Mouse (Mus musculus): ENCODE results near the gene Cyb561a3. TPM values are rescaled to one million over a fixed set of nuclear protein-coding genes. Genes with fewer than 3 reads are reported as not detected.

The Cyb561a3 gene
- polyA plus RNA-seq, 1 experiment from 2014 or later: 14.1 TPM

DNA sequence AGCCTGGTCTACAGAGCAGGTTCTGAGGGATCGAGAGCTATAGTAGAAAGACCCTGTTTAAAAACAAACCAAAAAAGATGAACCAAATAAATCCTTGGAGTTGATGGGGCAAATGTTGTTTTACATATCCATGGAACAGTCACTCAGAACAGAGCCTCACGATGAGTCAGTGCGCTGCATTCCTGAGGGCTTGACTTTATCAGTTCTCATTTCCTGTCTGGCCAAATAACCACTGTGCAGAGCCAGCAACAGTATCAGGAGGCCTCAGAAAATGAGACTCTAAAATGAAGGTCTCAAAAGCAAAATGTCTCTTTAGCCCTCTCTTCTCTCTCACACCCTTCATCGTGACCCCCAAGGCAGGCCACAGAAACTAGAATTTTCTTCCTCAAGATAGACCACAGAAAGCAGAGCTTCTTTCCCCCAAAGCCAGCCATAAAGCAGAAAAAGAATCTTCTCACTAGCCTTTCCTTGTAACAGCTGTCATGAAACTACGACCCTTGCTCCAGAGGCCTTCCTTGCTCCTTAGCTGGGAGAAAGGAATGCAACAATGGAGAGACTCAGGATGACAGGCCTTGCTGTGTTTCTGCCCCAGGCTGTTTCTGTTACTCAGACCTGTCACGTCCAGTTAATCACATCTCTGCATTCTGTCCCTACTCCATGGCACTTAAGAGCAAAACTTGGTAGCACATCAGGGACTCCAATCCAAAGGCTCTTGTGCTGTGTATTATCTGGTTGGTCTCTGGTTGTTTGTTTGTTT is 15.2 kb upstream of the Cyb561a3 start:
- H3K27me3 ChIP-seq (ENCODE audit: control insufficient read depth, insufficient read depth, low read length): no peaks in the 10 kb centered on the region
- H3K36me3 ChIP-seq (ENCODE audit: control insufficient read depth, insufficient read depth, low read length): no peaks in the 10 kb centered on the region
- peak overlapping the region; percentile 63 for H3K27ac ChIP-seq (ENCODE audit: low read depth, low read length)
- no peaks in the 10 kb centered on the region for H3K9me3 ChIP-seq (ENCODE audit: control insufficient read depth, low read length)
- WGBS: 61% methylated on average over 6 of the region's 6 CpGs
- no peak overlapping the region for H3K4me3 ChIP-seq (ENCODE audit: low read length)
- H3K4me1 ChIP-seq (ENCODE audit: control insufficient read depth, insufficient read depth, low read length): 0 out of 2 replicates have a peak, but pooled peaks cover 3% of the 10 kb centered on the region
- ATAC-seq (ENCODE audit: low FRiP score, low TSS enrichment): no peak
- H3K9ac ChIP-seq (ENCODE audit: low read depth, low read length): no peak overlapping the region
- H3K4me2 ChIP-seq (replicated peaks; ENCODE audit: low read depth, low read length): no peak overlapping the region

DNA sequence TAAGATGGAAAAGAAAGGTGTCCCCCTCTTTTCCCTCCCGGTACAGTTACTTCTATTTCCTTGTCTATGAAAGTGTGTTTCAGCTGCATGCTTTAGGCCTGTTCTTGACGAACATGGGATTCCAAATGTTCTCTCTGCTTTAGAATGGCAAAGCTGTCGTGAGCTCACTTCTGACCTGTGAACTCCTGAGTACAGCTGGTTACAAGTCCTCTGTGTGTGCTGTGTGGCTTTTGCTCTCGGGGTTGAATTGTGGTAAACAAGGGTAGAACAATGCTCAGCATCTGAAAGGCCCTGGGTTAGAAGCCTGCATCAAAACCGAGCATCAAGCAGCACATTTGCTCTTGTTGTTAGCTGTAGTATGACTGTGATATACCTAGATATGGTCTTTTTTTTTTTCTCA is 14.6 kb upstream of the Cyb561a3 start:
- Histone ChIP-seq H3K27me3 (ENCODE audit: control insufficient read depth, insufficient read depth, low read length) (no peaks in the 10 kb centered on the region), H3K36me3 (ENCODE audit: control insufficient read depth, insufficient read depth, low read length) (no peaks in the 10 kb centered on the region), H3K4me2 (replicated peaks; ENCODE audit: low read depth, low read length) (no peak overlapping the region), H3K9ac (ENCODE audit: low read depth, low read length) (no peak overlapping the region), H3K27ac (ENCODE audit: low read depth, low read length) (no peak overlapping the region; the same call in 1 of the 2 replicates), H3K4me3 (ENCODE audit: low read length) (no peak overlapping the region), H3K4me1 (ENCODE audit: control insufficient read depth, insufficient read depth, low read length) (0 out of 2 replicates have a peak, but pooled peaks cover 3% of the 10 kb centered on the region), H3K9me3 (ENCODE audit: control insufficient read depth, low read length) (no peaks in the 10 kb centered on the region)
- ATAC-seq (ENCODE audit: low FRiP score, low TSS enrichment): no peak
- 70% methylated on average over 5 of the region's 5 CpGs for WGBS

DNA sequence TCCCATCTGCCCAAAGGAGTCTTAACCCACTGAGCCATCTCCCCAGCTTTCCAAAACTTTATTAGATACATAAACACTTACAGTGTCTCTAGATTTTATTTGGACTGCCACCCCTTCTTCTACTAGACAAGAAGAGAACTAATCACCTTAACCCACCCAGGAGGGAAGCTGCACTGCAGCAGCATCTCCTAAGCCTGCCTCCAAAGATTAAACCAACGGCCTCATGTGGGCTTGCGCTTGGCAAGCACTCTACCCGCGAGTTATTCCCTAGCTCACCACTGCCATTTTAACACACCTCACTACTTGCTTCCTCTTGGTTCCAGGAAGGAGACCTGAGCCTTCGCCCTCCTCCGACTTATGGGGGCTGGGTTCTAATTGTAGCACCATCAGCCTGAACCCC is 12.7 kb upstream of the Cyb561a3 start:
- H3K27ac ChIP-seq (ENCODE audit: low read depth, low read length): no peak overlapping the region
- 0 out of 2 replicates have a peak, but pooled peaks cover 3% of the 10 kb centered on the region for H3K4me1 ChIP-seq (ENCODE audit: control insufficient read depth, insufficient read depth, low read length)
- no peak overlapping the region for H3K9ac ChIP-seq (ENCODE audit: low read depth, low read length)
- H3K4me2 ChIP-seq (replicated peaks; ENCODE audit: low read depth, low read length): no peak overlapping the region
- no peaks in the 10 kb centered on the region for H3K9me3 ChIP-seq (ENCODE audit: control insufficient read depth, low read length)
- H3K36me3 ChIP-seq (ENCODE audit: control insufficient read depth, insufficient read depth, low read length): no peaks in the 10 kb centered on the region
- H3K27me3 ChIP-seq (ENCODE audit: control insufficient read depth, insufficient read depth, low read length): no peaks in the 10 kb centered on the region
- 83% methylated on average over 6 of the region's 6 CpGs for whole genome bisulfite sequencing
- no peak overlapping the region for H3K4me3 ChIP-seq (ENCODE audit: low read length)
- ATAC-seq (ENCODE audit: low FRiP score, low TSS enrichment): no peak

DNA sequence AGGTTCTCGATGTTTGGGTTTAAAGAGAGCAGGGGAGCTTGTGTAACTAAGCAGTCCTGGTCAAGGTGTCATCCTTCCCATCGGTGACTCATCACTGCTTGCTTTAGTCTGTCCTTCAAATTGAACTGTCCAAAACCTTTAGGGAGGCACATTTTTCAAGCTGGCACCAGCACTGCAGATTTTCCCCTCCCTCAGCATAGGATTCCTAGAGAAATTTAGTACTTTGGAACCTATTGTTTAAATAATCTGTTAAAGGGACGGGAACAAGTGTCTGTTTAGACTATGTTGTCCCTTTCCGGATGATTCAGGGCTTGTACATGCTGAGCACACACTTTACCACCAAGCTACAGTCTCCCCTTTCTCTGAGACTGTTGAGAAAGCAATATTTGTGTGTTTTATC is 11.8 kb upstream of the Cyb561a3 start:
- peaks cover 6% of the 10 kb centered on the region; the same call in 1 of the 2 replicates for H3K36me3 ChIP-seq (ENCODE audit: control insufficient read depth, insufficient read depth, low read length)
- no peak overlapping the region for H3K9ac ChIP-seq (ENCODE audit: low read depth, low read length)
- no peak overlapping the region for H3K4me3 ChIP-seq (ENCODE audit: low read length)
- no peak overlapping the region for H3K4me2 ChIP-seq (replicated peaks; ENCODE audit: low read depth, low read length)
- 0 out of 2 replicates have a peak, but pooled peaks cover 3% of the 10 kb centered on the region for H3K4me1 ChIP-seq (ENCODE audit: control insufficient read depth, insufficient read depth, low read length)
- no peaks in the 10 kb centered on the region for H3K9me3 ChIP-seq (ENCODE audit: control insufficient read depth, low read length)
- 76% methylated on average over 4 of the region's 4 CpGs for WGBS
- H3K27ac ChIP-seq (ENCODE audit: low read depth, low read length): no peak overlapping the region
- no peaks in the 10 kb centered on the region for H3K27me3 ChIP-seq (ENCODE audit: control insufficient read depth, insufficient read depth, low read length)
- no peak for ATAC-seq (ENCODE audit: low FRiP score, low TSS enrichment)

DNA sequence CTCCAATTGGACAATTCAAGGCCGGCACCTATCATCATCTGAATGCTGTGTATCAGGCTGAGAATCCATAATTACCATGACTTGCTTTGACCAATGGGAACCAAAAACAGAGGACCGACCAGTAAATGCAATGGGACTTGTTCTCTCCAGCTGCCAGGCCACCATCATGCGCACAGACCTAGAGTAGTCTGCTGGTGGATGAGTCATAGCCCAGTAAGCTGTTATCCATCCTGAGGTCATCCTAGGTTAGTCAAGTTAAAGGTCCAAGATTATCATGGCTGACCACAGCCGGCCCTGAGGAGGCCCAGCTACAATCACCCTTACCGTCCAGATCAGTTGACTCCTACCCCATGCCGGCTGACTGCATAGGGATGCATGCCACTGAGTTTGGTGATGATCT is 7.3 kb upstream of the Cyb561a3 start:
- no peak for ATAC-seq (ENCODE audit: low FRiP score, low TSS enrichment)
- WGBS: 94% methylated on average over 6 of the region's 6 CpGs

DNA sequence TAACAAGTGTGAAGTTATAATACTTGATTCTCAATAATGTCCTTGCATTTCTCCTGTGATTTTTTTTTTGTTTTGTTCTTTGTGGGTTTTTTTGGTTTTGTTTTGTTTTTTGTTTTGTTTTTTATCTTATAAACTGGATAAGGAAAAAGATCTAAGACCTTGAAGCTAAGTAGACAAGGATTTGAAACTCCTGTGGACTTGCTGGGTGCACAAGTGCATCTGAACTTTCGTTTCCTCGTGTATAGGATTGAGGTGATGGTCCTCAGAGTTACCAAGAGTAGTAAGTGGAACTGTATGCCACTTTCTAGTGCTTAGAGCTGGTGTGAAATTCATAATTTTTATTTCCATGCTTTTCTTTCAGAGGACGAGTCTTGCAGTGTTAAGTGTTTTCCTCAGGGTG is 3.1 kb downstream of the Cyb561a3 start:
- Histone ChIP-seq H3K4me1 (ENCODE audit: control insufficient read depth, insufficient read depth, low read length) (peaks cover 4% of the 10 kb centered on the region; the same call in 1 of the 2 replicates), H3K9ac (ENCODE audit: low read depth, low read length) (no peak overlapping the region), H3K36me3 (ENCODE audit: control insufficient read depth, insufficient read depth, low read length) (peaks cover 2% of the 10 kb centered on the region; the same call in 1 of the 2 replicates), H3K27me3 (ENCODE audit: control insufficient read depth, insufficient read depth, low read length) (no peaks in the 10 kb centered on the region), H3K4me2 (replicated peaks; ENCODE audit: low read depth, low read length) (no peak overlapping the region), H3K4me3 (ENCODE audit: low read length) (no peak overlapping the region), H3K9me3 (ENCODE audit: control insufficient read depth, low read length) (no peaks in the 10 kb centered on the region), H3K27ac (ENCODE audit: low read depth, low read length) (no peak overlapping the region)
- WGBS: 77% methylated on average over 3 of the region's 3 CpGs
- no peak for ATAC-seq (ENCODE audit: low FRiP score, low TSS enrichment)

More for the DNA sequence above, 7.3 kb upstream of the Cyb561a3 start:
- H3K9ac ChIP-seq (ENCODE audit: low read depth, low read length): no peak overlapping the region
- H3K4me1 ChIP-seq (ENCODE audit: control insufficient read depth, insufficient read depth, low read length): no peaks in the 10 kb centered on the region
- no peaks in the 10 kb centered on the region for H3K27me3 ChIP-seq (ENCODE audit: control insufficient read depth, insufficient read depth, low read length)
- no peak overlapping the region for H3K4me3 ChIP-seq (ENCODE audit: low read length)
- H3K9me3 ChIP-seq (ENCODE audit: control insufficient read depth, low read length): no peaks in the 10 kb centered on the region
- no peak overlapping the region for H3K4me2 ChIP-seq (replicated peaks; ENCODE audit: low read depth, low read length)
- H3K27ac ChIP-seq (ENCODE audit: low read depth, low read length): no peak overlapping the region
- peaks cover 46% of the 10 kb centered on the region for H3K36me3 ChIP-seq (ENCODE audit: control insufficient read depth, insufficient read depth, low read length)

DNA sequence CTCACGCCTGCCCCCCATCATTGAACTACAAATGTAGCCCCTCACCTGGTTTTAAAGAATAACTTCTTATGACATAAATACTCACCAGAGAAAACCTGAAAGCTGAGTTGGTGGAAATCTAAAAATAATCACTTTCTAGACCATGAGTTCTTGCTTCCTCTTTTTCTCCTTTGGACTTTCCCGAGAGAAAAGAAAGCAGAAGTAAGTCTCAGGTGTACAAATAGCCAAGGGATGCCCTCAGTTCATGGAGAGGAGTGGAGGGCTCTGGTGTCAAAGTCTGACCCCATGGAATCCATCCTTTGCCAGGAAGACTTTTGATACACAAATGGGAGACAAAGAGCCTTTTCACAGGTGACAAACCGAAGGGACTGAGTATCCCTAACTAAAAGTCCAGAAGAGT is 3.8 kb downstream of the Cyb561a3 start:
- 79% methylated on average over 3 of the region's 3 CpGs for WGBS
- ATAC-seq (ENCODE audit: low FRiP score, low TSS enrichment): no peak
- H3K9ac ChIP-seq (ENCODE audit: low read depth, low read length): no peak overlapping the region
- no peaks in the 10 kb centered on the region for H3K27me3 ChIP-seq (ENCODE audit: control insufficient read depth, insufficient read depth, low read length)
- no peaks in the 10 kb centered on the region for H3K36me3 ChIP-seq (ENCODE audit: control insufficient read depth, insufficient read depth, low read length)
- no peak overlapping the region for H3K4me3 ChIP-seq (ENCODE audit: low read length)
- peaks cover 4% of the 10 kb centered on the region; the same call in 1 of the 2 replicates for H3K4me1 ChIP-seq (ENCODE audit: control insufficient read depth, insufficient read depth, low read length)
- H3K9me3 ChIP-seq (ENCODE audit: control insufficient read depth, low read length): no peaks in the 10 kb centered on the region
- no peak overlapping the region for H3K27ac ChIP-seq (ENCODE audit: low read depth, low read length)
- no peak overlapping the region for H3K4me2 ChIP-seq (replicated peaks; ENCODE audit: low read depth, low read length)

DNA sequence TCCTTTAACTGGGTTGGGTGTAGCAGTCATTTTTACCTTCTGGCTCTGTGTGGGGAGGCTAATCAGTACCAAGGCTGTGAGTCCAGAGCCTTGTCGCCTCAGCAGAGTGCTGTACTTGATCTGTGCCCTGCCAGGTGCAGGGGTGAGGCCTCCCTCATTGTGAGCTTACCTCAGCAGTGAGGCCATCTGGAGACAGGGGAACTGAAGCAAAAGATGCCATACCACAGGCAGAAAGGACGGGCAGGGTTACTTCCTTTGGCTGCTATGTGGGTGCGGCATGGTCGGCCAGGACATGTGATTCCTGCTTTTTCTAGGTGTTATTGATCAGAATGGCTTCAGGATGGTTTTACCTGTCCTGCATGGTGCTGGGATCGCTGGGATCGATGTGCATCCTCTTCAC is 5.0 kb downstream of the Cyb561a3 start:
- H3K36me3 ChIP-seq (ENCODE audit: control insufficient read depth, insufficient read depth, low read length): no peaks in the 10 kb centered on the region
- WGBS: 86% methylated on average over 6 of the region's 6 CpGs
- H3K4me2 ChIP-seq (replicated peaks; ENCODE audit: low read depth, low read length): no peak overlapping the region
- H3K4me3 ChIP-seq (ENCODE audit: low read length): no peak overlapping the region
- ATAC-seq (ENCODE audit: low FRiP score, low TSS enrichment): no peak
- no peaks in the 10 kb centered on the region for H3K9me3 ChIP-seq (ENCODE audit: control insufficient read depth, low read length)
- no peak overlapping the region for H3K9ac ChIP-seq (ENCODE audit: low read depth, low read length)
- no peak overlapping the region for H3K27ac ChIP-seq (ENCODE audit: low read depth, low read length)
- H3K4me1 ChIP-seq (ENCODE audit: control insufficient read depth, insufficient read depth, low read length): no peaks in the 10 kb centered on the region
- H3K27me3 ChIP-seq (ENCODE audit: control insufficient read depth, insufficient read depth, low read length): no peaks in the 10 kb centered on the region

DNA sequence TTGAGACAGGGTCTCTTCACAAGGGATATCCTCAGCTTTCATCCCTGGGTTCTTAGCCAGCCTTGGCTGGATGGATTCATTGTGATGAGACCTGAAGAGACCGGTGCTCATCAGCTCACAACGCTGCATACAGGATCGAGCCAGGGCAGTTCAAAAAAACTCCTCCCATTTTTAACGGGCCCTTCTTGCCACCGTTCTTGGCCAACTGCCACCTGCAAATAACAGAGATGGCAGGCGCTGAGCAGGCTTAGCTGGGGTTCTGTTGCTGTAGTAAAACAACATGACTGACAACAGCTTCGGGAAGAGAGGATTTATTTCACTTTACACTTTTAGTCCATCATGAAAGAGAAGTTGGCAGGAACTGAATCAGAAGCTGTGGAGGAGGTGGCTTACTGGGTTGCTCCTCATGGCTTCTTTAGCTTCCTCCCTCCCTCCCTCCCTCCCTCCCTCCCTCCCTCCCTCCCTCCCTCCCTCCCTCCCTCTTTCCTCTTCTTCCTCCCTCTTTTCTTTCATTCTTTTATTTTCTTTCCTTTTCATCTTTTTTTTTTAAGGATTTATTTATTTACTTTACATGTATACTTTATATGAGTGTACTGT is 6.7 kb downstream of the Cyb561a3 start:
- Histone ChIP-seq H3K27me3 (ENCODE audit: control insufficient read depth, insufficient read depth, low read length) (no peaks in the 10 kb centered on the region), H3K9me3 (ENCODE audit: control insufficient read depth, low read length) (no peaks in the 10 kb centered on the region), H3K4me2 (replicated peaks; ENCODE audit: low read depth, low read length) (no peak overlapping the region), H3K4me3 (ENCODE audit: low read length) (no peak overlapping the region), H3K27ac (ENCODE audit: low read depth, low read length) (no peak overlapping the region), H3K9ac (ENCODE audit: low read depth, low read length) (no peak overlapping the region), H3K36me3 (ENCODE audit: control insufficient read depth, insufficient read depth, low read length) (no peaks in the 10 kb centered on the region), H3K4me1 (ENCODE audit: control insufficient read depth, insufficient read depth, low read length) (no peaks in the 10 kb centered on the region)
- 67% methylated on average over 7 of the region's 7 CpGs for WGBS
- ATAC-seq (ENCODE audit: low FRiP score, low TSS enrichment): no peak
